Mouse (Mus musculus): ENCODE results near the gene Olfr462. TPM values are rescaled to one million over a fixed set of nuclear protein-coding genes. Genes with fewer than 3 reads are reported as not detected.
"Not testable (repeated sequence)": the region's sequence is repeated elsewhere in the genome, so short reads cannot be mapped to it uniquely, and the experiment has no call there.

The Olfr462 gene
- polyA plus RNA-seq, 1 experiment from 2014 or later = not detected

GRCm38 (mm10) chr11:87875436-87875835 is 16.6 kb downstream of the Olfr462 start, which contains the start of gene Epx:
TSS of gene Epx (minus strand) at chr11:87875536.
- H3K9ac ChIP-seq = no peak within 1 kb of the TSS
- no peaks in the 10 kb centered on the region for H3K9me3 ChIP-seq
- H3K27ac ChIP-seq = no peak within 1 kb of the TSS
- no peak within 1 kb of the TSS for H3K4me3 ChIP-seq
- no peaks in the 10 kb centered on the region for H3K4me1 ChIP-seq
- 78% methylated on average over 6 of the region's 6 CpGs for WGBS
- no peak for ATAC-seq (ENCODE audit: insufficient number of reproducible peaks, insufficient read depth, low FRiP score, low TSS enrichment)
- no peak within 1 kb of the TSS for H3K4me2 ChIP-seq (replicated peaks)
- no peaks in the 10 kb centered on the region for H3K27me3 ChIP-seq
- no peaks in the 10 kb centered on the region for H3K36me3 ChIP-seq

GRCm38 (mm10) chr11:87871766-87872165 is 20.3 kb downstream of the Olfr462 start:
- H3K9ac ChIP-seq = no peak overlapping the region
- H3K4me3 ChIP-seq = no peak overlapping the region
- 48% methylated on average over 8 of the region's 8 CpGs for WGBS
- ATAC-seq (ENCODE audit: insufficient number of reproducible peaks, insufficient read depth, low FRiP score, low TSS enrichment) = no peak
- H3K4me2 ChIP-seq (replicated peaks) = no peak overlapping the region
- H3K4me1 ChIP-seq = no peaks in the 10 kb centered on the region
- H3K9me3 ChIP-seq = no peaks in the 10 kb centered on the region
- H3K27me3 ChIP-seq = no peaks in the 10 kb centered on the region
- H3K36me3 ChIP-seq = no peaks in the 10 kb centered on the region
- no peak overlapping the region for H3K27ac ChIP-seq

GRCm38 (mm10) chr11:87870096-87870495 is 22.0 kb downstream of the Olfr462 start:
- H3K9me3 ChIP-seq = no peaks in the 10 kb centered on the region
- no peak overlapping the region for H3K9ac ChIP-seq
- WGBS = 76% methylated on average over 2 of the region's 2 CpGs
- ATAC-seq (ENCODE audit: insufficient number of reproducible peaks, insufficient read depth, low FRiP score, low TSS enrichment) = no peak
- H3K4me2 ChIP-seq (replicated peaks) = no peak overlapping the region
- no peak overlapping the region for H3K4me3 ChIP-seq
- no peak overlapping the region for H3K27ac ChIP-seq
- H3K36me3 ChIP-seq = no peaks in the 10 kb centered on the region
- no peaks in the 10 kb centered on the region for H3K4me1 ChIP-seq
- H3K27me3 ChIP-seq = no peaks in the 10 kb centered on the region

- H3K27me3 ChIP-seq; H3K27ac ChIP-seq; H3K4me2 ChIP-seq (replicated peaks); H3K9ac ChIP-seq; ATAC-seq (ENCODE audit: insufficient number of reproducible peaks, insufficient read depth, low FRiP score, low TSS enrichment); H3K9me3 ChIP-seq; H3K4me3 ChIP-seq; H3K4me1 ChIP-seq: not testable (repeated sequence)
- H3K36me3 ChIP-seq = peaks cover 18% of the 10 kb centered on the region
- 90% methylated on average over 1 of the region's 2 CpGs for WGBS
Measured at GRCm38 (mm10) chr11:87866891-87867290, 25.2 kb downstream of the Olfr462 start.

- WGBS = 90% methylated on average over 13 of the region's 13 CpGs
- Histone ChIP-seq H3K27me3 (no peaks in the 10 kb centered on the region), H3K4me3 (no peak overlapping the region), H3K36me3 (peaks cover 34% of the 10 kb centered on the region), H3K9me3 (no peaks in the 10 kb centered on the region), H3K9ac (no peak overlapping the region), H3K4me1 (no peaks in the 10 kb centered on the region), H3K27ac (no peak overlapping the region), H3K4me2 (replicated peaks) (no peak overlapping the region)
- no peak for ATAC-seq (ENCODE audit: insufficient number of reproducible peaks, insufficient read depth, low FRiP score, low TSS enrichment)
Measured at GRCm38 (mm10) chr11:87862805-87863204, 29.3 kb downstream of the Olfr462 start.

- no peak for ATAC-seq (ENCODE audit: insufficient number of reproducible peaks, insufficient read depth, low FRiP score, low TSS enrichment)
- no peak overlapping the region for H3K4me3 ChIP-seq
- H3K4me1 ChIP-seq = no peaks in the 10 kb centered on the region
- H3K9me3 ChIP-seq = no peaks in the 10 kb centered on the region
- 83% methylated on average over 9 of the region's 9 CpGs for WGBS
- no peak overlapping the region for H3K9ac ChIP-seq
- H3K36me3 ChIP-seq = peaks cover 46% of the 10 kb centered on the region
- H3K27me3 ChIP-seq = no peaks in the 10 kb centered on the region
- H3K27ac ChIP-seq = no peak overlapping the region
- H3K4me2 ChIP-seq (replicated peaks) = no peak overlapping the region
Measured at GRCm38 (mm10) chr11:87860426-87860825, 31.6 kb downstream of the Olfr462 start.

- Histone ChIP-seq H3K4me3 (no peak overlapping the region), H3K9me3 (no peaks in the 10 kb centered on the region), H3K4me1 (no peaks in the 10 kb centered on the region), H3K27me3 (no peaks in the 10 kb centered on the region), H3K4me2 (replicated peaks) (no peak overlapping the region), H3K9ac (no peak overlapping the region), H3K36me3 (peaks cover 46% of the 10 kb centered on the region), H3K27ac (no peak overlapping the region)
- 89% methylated on average over 11 of the region's 11 CpGs for WGBS
- ATAC-seq (ENCODE audit: insufficient number of reproducible peaks, insufficient read depth, low FRiP score, low TSS enrichment) = no peak
Measured at GRCm38 (mm10) chr11:87859273-87859672, 32.8 kb downstream of the Olfr462 start.

- Histone ChIP-seq H3K4me2 (replicated peaks) (no peak overlapping the region), H3K27me3 (no peaks in the 10 kb centered on the region), H3K4me3 (no peak overlapping the region), H3K36me3 (peaks cover 13% of the 10 kb centered on the region; the same call in 1 of the 2 replicates), H3K9ac (no peak overlapping the region), H3K9me3 (no peaks in the 10 kb centered on the region), H3K27ac (no peak overlapping the region), H3K4me1 (peaks cover 5% of the 10 kb centered on the region; the same call in 1 of the 2 replicates)
- ATAC-seq (ENCODE audit: insufficient number of reproducible peaks, insufficient read depth, low FRiP score, low TSS enrichment) = no peak
- WGBS = 89% methylated on average over 7 of the region's 7 CpGs
Measured at GRCm38 (mm10) chr11:87854550-87854949, 37.5 kb downstream of the Olfr462 start.

GRCm38 (mm10) chr11:87853597-87853954 is 38.5 kb downstream of the Olfr462 start:
- Histone ChIP-seq H3K36me3 (peaks cover 13% of the 10 kb centered on the region; the same call in 1 of the 2 replicates), H3K27me3 (no peaks in the 10 kb centered on the region), H3K4me1 (peaks cover 5% of the 10 kb centered on the region; the same call in 1 of the 2 replicates), H3K9me3 (no peaks in the 10 kb centered on the region), H3K27ac (peak overlapping the region; percentile 47), H3K9ac (peak overlapping the region; percentile 52), H3K4me2 (replicated peaks) (peak overlapping the region; percentile 70), H3K4me3 (peak overlapping the region; percentile 59)
- 39% methylated on average over 8 of the region's 8 CpGs for WGBS
- ATAC-seq (ENCODE audit: insufficient number of reproducible peaks, insufficient read depth, low FRiP score, low TSS enrichment) = no peak

- Histone ChIP-seq H3K36me3 (peaks cover 13% of the 10 kb centered on the region; the same call in 1 of the 2 replicates), H3K4me2 (replicated peaks) (peak within 1 kb of the TSS; percentile 70), H3K4me3 (peak within 1 kb of the TSS; percentile 59), H3K9ac (peak within 1 kb of the TSS; percentile 52), H3K9me3 (no peaks in the 10 kb centered on the region), H3K4me1 (peaks cover 5% of the 10 kb centered on the region; the same call in 1 of the 2 replicates), H3K27ac (peak within 1 kb of the TSS; percentile 47), H3K27me3 (no peaks in the 10 kb centered on the region)
- 5% methylated on average over 40 of the region's 40 CpGs for WGBS
- peak; percentile 85 for ATAC-seq (ENCODE audit: insufficient number of reproducible peaks, insufficient read depth, low FRiP score, low TSS enrichment)
Measured at GRCm38 (mm10) chr11:87852690-87853596, 39.1 kb downstream of the Olfr462 start, which contains the start of gene Mks1. TSS of gene Mks1 (plus strand) at chr11:87853215.

GRCm38 (mm10) chr11:87847884-87848283 is 44.2 kb downstream of the Olfr462 start:
- no peak for ATAC-seq (ENCODE audit: insufficient number of reproducible peaks, insufficient read depth, low FRiP score, low TSS enrichment)

GRCm38 (mm10) chr11:87846968-87847600 is 45.0 kb downstream of the Olfr462 start:
- H3K4me1 ChIP-seq = no peaks in the 10 kb centered on the region
- WGBS = 87% methylated on average over 12 of the region's 12 CpGs

More at GRCm38 (mm10) chr11:87847884-87848283, 44.2 kb downstream of the Olfr462 start:
- no peak overlapping the region for H3K4me2 ChIP-seq (replicated peaks)
- H3K36me3 ChIP-seq = no peaks in the 10 kb centered on the region
- no peak overlapping the region for H3K4me3 ChIP-seq
- no peak overlapping the region for H3K27ac ChIP-seq
- no peak overlapping the region for H3K9ac ChIP-seq
- 70% methylated on average over 6 of the region's 6 CpGs for WGBS
- H3K9me3 ChIP-seq = no peaks in the 10 kb centered on the region
- H3K4me1 ChIP-seq = no peaks in the 10 kb centered on the region
- H3K27me3 ChIP-seq = no peaks in the 10 kb centered on the region

More at GRCm38 (mm10) chr11:87846968-87847600, 45.0 kb downstream of the Olfr462 start:
- no peak for ATAC-seq (ENCODE audit: insufficient number of reproducible peaks, insufficient read depth, low FRiP score, low TSS enrichment)
- Histone ChIP-seq H3K27me3 (no peaks in the 10 kb centered on the region), H3K27ac (no peak overlapping the region), H3K4me3 (no peak overlapping the region), H3K4me2 (replicated peaks) (no peak overlapping the region), H3K36me3 (no peaks in the 10 kb centered on the region), H3K9ac (no peak overlapping the region), H3K9me3 (no peaks in the 10 kb centered on the region)
